Mouse (Mus musculus) spleen, postnatal 14 days (tissue): ENCODE measurements around the gene Nav3.
"Not testable (repeated sequence)": the region's sequence is repeated elsewhere in the genome, so short reads cannot be mapped to it uniquely, and the experiment has no call there.

ENCODE experiments used
- DNase-seq, 2 experiments: peaks; one replicate each; pipeline ENCODE4 v3.0.0; 2021 to 2022; ENCODE audit warnings: low spot score in 2 of 2

The Nav3 gene

DNA sequence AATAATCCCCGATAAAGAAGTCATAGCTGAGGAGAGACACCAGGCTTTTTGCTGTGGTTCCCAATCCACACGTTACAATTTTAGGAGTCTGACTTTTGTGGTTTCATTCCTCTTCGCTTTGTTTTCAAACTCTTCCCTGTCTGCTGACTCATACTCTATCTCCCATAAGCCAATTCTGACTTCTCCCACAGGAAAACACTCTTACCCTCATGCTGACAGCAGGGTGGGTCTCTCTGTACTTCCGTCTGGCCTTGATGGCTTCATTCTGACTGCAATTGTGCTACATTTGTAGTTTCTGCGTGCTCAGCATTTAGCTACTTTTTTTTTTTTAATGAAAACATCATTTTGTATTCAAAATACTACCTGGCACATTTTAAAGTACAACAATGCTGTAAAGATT, 379.4 kb downstream of the Nav3 start:
- DNase-seq = no peak

DNA sequence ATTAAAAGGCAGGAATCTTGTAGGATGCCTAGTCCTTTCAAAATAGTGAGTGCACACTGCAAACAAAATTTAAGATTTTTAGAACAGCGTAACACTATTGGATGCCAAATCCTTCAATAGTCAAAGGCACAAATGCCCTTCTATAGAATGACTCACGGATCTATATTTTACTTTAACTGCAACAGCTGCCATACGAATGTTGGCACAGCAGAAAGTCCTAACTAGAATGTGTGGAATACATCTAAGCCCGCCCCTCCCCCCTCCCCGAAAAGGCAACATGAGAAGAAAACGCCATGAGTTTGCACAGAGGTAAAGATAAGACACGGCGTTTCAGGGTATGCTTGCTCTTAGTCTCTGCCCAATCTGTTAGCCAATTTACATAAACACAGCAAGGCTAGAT, 383.6 kb downstream of the Nav3 start:
- DNase-seq = no peak

GRCm38 (mm10) chr10:110061166-110061565, 394.8 kb downstream of the Nav3 start:
- no peak for DNase-seq

- DNase-seq = no peak
Observed at GRCm38 (mm10) chr10:110037547-110037946, 418.5 kb downstream of the Nav3 start.

DNA sequence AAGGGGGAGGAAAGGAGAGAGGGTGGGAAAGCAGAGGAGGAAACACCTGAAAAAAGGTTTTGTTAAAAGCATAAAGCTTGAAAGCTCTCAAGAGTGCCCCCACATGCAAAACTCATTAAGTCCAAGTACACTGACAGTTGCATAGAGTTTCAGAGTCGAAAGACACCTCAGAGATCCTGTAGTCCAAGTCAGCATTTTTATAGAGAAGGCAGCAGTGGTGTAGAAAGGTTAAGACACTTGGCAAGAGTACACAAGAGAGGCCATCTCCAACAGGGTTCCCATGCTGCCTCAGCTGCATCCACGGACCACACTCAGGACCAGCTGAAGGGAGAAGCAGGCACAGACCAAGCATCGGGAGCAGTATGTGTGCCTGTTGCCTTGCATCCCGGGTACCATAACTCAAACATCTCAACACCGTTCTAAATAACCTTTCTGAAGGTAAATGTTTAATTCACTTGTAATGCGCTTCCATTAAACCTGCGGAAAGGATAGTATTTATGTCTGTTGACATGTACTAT, 421.4 kb downstream of the Nav3 start:
- no peak for DNase-seq

GRCm38 (mm10) chr10:110024897-110025296, 431.1 kb downstream of the Nav3 start:
- DNase-seq = not testable (repeated sequence)

DNA sequence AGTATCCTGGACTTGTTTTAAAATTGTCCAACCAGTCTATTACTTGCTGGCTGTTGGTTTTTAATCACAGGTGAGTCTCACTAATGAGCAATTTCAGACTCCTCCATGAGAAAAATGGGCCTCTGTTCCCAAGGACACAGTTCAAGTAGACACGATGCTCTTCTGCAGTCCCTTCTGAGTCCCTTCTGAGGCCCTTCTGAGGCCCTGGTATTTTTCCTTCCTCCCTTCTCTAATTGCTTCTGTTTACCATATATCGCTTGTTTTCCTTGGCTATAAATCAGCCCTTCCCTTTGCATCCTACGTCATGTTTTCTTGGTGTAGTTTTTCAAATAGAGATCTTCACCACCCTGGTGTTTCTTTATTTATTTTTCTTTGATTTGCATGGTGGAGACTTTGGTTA, 433.9 kb downstream of the Nav3 start:
- DNase-seq = no peak

DNA sequence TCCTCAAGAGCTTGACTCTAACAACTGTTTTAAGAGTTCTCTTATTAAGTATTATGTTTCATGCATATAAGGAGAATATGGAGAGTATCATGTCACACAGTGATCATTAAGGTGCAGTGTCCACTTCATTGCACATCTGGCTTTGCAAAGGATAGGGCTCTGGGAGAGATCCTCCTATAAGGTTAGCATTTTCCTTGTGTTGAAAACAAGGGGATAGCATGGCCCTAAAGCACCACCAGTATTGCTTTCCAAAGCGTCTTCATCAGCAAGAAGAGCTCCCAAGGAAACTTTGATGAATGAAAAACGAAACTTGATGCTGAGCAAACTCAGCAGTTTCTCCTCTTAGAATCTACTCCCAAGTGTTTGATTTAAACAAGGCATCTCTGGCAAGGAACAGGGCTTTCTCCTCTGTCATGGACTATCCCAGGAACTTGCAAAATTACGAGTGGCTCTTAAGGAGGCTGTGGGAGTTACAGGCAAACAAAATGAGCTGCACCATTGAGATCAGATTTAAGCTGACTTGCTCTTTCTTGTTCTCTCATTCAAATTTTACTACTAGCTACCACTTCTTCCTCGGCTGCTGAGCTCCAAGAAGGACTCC, 436.6 kb downstream of the Nav3 start:
- no peak for DNase-seq

- not testable (repeated sequence) for DNase-seq
Observed at GRCm38 (mm10) chr10:110001328-110001727, 454.7 kb downstream of the Nav3 start.

DNA sequence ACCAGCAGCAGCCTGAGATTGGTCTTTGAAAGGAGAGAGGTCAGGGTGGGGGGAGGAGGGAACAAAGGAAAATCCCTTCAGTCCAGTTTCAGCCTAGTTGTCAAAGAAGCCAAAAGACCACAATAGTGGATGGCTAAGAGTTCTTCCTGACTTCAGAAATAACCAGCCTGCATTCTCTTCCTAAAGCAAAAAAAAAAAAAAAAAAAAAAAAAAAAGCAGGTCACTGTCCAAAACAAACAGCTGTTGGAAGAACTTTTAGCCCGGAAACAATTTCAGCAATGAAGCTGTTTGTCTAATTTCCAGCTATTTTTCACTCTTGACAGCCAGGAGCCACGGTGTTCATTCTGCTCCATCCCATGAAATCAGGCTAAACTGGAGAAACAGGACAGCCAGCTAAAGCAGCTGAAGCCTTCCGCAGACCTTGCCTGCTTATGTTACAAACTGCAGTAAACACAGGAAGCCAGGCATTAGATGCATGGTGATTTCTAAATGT, 455.2 kb downstream of the Nav3 start:
- DNase-seq = no peak

DNA sequence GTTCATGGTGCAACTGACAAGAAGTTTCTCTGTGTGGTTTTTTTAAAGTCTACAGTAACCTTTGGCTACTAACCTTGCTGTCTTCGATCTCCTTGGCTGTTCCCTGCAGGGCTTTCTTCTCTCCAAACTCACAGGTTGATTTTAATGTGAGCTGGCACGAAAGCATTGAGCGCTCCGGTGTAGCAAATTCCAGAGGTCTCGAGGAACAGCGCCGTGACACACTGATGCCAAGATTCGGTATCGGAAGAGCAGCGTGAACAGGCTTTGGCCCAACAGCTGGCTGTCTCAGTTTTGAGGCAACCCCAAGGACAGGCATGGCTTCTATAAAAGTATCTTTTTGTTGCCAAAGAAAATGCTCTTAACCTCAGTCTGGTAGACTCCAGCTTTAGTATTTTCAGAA, 456.1 kb downstream of the Nav3 start:
- DNase-seq = no peak

GRCm38 (mm10) chr10:109994302-109994701, 461.7 kb downstream of the Nav3 start:
- no peak for DNase-seq

DNA sequence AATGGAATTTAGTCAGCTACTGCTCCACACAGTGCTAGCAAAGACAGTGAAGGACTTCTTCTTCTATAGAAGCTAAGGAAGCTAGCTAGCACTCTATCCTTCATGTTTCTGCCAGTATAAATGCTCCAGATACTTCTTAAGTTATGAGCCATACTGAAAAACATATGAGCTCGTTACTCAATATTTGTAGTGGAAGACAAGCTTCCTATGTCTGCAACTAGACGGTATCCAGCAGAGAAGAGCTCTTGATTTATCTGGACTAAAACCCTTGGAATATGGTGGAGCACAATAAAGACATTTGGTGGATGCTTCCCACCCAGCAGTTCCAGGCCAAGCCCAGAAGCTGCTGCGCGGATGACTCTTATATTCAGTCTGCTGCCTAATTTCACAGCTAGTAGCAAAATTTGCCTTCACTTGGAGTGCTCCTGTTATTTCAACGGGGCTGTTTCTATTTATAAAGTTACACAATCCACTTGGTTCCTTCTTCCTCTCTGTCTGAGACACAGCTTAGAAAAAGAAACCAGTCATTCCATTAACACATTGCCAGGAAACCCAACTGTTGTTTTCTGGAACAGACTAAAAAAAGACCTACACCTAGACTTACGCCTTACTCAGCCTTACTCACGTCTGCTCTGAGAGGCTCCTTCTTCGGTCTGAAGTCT, 470.0 kb downstream of the Nav3 start:
- DNase-seq = no peak

DNA sequence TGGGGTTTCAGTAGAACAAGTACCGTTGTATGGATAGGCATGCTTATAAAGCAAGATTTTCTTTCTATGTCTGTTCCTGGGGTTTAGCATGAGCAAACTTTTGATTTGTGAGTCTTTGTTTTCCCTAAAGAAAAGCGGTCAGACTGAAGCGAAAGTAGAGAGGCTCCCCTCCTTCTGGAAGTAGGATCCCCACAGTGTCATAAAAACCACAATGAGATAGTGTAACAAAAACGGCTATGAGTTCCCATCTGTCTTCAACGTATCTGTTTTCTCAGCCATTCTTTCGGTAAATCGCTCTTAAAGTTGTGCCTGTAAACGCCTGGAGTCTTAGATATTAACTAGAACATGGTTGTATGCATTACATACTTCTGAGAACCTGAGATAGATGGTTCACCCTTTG, 479.7 kb downstream of the Nav3 start:
- DNase-seq = no peak

DNA sequence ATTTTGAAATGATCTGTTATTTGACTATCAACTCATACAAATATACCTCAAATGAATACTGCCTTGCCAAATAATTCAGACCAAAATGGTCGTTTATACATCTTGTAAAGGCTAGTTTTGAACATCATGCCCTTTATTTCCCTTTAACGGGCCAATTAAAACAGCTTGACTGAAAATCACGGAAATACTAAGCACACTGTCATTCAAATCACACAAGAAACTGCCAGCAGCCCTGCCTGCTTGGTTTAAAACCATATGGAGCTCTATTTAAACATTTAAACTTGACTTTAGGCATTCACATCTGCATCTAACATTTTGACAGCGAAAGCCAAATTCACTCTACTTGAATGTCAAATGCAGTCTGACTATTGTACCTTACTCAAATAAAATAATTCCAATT, 481.8 kb downstream of the Nav3 start:
- no peak for DNase-seq

DNA sequence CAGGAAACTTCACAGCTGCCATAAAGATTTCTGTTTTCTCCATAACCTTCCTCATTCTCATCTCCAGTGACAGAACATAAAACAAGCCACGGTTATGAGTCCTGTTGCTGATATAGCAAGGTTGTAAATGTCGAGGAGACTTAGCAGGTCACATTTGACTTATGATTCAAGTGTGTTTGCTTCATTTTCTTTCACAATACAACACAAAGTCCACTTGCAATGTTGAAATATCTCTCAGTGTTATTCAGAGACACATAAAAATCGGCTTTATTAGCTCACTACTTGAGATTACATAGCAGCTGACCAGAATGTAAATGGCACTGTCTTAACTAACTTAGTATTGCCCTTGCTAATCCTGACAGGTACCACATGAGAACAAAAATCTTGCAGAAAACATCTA, 482.5 kb downstream of the Nav3 start:
- DNase-seq = no peak

GRCm38 (mm10) chr10:109950296-109950695, 505.7 kb downstream of the Nav3 start:
- no peak for DNase-seq

DNA sequence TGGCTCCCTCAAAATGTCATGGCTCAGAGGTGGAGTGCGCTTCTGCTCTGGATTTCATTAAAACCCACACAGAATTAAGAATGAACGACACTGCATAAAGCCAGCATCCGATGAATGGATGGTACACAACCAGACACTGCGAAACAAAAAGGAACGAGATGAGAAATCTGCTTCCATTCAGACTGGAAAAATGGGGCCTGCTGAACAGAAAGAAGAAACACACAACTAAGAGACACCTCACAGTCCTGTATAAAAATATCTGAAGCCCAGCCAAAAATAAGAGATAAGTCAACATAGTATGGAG, 526.7 kb downstream of the Nav3 start:
- DNase-seq = no peak

DNA sequence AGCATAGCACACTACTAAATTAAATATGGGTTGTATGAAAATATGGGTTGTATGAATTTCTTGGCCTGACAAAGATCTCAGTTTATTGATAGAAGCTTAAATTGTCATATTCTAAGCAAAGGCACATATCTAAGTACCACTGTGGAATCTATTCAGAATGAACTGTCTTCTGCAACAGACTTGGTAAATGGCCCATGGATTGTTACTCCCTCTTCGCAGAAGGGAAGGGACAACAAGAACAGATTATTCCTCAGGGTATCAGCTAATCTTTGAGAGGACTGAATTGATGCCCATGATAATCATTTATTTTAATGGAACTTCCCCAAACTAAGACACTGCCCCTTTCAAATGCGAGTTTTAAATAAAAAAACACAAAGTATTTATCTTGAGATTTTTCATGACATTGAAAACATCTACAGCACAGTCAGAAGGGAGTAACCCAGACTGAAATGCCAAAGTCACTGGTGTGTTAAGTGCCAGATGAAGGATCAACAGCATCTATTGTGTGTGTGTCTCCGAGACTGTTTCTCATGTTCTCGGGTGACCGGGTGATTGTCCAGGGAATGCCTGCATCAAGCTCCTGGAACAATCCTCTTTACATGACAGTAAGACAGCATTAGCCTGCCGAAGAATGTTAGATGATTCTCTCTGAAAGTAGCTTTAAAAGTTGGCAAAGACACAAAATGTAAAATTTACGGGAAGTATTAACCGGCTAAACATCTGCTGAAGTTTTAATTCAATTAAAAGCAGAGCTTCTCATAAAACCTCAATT, 527.3 kb downstream of the Nav3 start:
- DNase-seq = no peak

DNA sequence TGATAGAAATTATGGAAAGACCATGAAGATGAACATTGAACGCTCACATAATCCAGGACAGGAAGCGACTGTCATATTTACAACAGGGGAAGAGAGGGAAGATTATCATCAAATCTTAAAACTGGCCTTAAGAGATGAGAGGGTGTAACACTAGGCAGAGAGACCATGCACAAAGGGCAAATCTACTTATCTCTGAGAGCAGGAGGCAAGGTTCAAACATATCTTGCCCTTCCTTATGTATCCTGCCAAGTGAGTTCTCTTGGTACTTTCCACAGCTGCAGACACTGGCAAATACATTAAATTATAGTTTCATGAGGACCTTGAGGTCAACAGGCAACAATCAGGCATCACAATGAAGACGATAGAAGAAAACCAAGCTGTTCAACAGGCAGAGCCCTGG, 529.9 kb downstream of the Nav3 start:
- no peak for DNase-seq

DNA sequence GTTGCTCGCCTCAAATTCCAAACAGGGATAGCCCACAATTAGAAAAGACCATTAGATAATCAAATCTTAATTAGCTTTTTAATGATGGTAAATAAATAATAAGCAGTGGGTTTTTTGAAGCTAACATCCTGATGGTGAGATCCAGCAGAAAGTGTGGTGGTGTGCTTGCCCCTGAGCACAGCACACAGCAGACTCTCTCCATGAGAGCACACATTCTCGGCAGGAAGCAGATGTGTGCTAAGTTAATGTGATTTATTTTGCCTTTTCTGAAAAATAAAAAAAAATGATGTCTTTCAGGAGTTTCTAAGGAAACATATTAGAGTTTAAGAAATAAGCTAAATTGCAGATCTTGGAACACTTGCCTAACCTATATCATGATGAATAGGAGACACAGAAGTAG, 531.9 kb downstream of the Nav3 start:
- no peak for DNase-seq

- no peak for DNase-seq
Observed at GRCm38 (mm10) chr10:109921368-109921767, 534.6 kb downstream of the Nav3 start.

DNA sequence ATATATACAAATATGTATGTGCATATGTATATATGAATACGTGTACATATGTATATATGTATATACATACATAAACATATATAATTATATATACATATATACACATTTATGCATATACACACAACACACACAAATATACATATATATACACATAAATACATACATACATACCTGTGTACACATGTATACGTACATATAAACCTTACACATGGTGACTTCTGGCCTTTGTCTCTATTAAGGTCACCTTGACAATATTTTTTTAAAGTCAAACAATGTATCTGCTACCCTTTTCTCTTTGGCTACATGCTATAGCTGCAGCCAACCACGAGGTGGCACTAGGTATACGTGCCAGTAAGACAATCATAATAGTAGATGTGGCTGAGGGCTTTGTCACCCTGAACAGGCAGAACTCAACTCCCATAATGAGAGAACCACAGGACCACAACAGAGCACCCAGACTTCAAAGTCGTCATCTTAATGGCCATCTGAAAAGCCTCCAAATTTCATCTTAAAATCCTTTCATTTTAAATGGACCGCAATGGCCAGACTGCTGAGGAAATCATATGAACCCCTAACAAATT, 535.3 kb downstream of the Nav3 start:
- no peak for DNase-seq
